Mouse (Mus musculus): ENCODE measurements around the gene Fam166a.

Fam166a gene

DNA sequence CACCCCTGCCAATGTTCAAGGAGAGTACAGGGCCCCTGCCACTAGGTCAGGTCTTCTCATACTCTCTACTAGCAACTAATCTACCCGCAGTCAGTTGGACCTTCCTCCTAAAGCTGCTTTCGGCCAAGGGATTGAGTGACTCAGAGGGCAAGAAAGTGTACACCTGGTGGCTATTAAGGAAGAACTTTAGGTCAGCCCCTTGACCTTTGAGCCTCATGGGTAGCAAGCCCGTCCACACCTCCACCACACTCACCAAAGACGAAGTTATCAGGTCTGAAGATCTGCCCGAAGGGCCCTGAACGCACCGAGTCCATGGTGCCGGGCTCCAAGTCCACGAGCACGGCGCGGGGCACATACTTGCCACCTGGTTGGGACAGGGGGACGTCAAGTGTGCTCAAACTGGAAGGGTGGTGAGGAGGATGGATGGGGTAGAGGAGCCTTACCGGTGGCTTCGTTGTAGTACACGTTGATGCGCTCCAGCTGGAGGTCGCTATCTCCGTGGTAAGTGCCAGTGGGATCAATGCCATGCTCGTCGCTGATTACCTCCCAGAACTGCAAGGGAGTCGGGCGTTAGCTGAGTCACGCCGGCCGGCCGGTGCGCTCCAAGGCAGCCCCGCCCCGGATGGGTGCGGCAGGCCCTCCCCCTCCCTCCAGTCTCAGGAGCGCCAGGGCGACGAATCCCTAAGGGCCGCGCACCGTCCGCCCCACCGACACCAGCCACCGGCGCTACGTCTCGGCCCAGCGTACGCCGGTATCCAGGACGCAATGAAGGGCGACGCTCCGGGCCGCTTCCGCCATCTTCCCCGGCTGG, 5.3 kb downstream of the Fam166a start:
- no peak for DNase-seq (ENCODE audit: low read depth)

DNA sequence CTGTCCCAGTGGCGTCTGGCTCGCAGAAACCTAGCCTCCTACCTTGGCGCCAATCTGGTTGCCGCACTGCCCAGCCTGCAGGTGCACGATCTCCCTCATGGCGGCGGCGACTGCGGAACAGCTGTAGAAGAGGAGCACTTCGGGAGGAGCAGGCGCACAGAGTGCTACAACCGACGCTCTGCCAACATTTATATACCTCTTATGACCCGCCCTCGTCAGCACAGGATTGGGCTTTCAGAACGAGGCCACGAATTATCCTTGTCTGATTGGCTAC, 5.9 kb downstream of the Fam166a start, which contains the start of gene Tubb4b:
Gene Tubb4b (minus strand): TSS at position 211 of the 274 bp plus-strand sequence.
- DNase-seq (ENCODE audit: low read depth) = no peak

DNA sequence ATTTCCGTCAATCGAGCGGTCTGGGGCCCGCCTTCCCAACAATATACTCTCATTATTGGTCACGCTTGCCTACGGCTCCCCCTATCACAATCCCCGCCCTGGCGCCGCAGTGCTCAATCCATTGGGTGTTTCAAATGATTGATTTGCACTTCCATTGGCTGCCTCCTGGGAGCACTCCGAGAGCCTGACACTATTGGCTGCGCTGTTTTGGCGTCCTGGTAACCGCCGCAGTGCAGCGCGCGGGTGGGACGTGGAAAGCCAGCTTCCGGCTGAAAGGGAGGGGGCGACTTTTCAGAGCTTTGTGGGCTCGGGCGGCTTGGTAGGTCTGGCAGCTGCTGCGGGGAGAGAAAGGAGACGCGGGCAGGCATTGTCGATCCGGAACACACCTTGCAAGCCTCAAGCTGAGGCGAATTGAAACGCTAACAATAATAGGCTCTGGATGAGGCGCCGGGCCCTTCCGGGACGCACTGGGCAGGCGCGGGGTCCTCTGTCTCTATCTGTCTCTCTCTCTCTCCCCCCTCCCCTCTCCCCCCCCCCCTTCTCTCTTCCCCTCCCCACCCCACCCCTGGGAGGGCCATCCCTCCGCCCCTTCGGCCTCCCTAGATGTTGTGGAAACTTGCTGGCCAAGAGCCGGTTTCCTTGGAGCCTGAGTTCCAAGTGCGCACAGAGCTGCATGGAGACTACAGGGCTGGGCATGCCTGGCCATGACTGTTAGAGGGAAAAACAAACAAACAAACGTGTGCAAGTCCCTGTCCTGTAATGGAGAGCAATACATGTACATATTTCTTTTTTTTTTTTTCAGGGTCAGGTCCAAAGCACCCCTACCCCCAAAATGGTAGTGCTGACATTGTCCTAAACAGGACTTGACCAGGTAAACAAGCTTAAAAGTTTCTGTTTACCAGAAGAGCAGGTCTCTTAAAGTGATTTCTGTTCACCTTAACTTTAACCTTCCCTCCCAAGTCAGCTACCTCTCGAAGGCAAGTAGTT, 6.5 kb downstream of the Fam166a start:
- peak; percentile 99 for DNase-seq (ENCODE audit: low read depth)

DNA sequence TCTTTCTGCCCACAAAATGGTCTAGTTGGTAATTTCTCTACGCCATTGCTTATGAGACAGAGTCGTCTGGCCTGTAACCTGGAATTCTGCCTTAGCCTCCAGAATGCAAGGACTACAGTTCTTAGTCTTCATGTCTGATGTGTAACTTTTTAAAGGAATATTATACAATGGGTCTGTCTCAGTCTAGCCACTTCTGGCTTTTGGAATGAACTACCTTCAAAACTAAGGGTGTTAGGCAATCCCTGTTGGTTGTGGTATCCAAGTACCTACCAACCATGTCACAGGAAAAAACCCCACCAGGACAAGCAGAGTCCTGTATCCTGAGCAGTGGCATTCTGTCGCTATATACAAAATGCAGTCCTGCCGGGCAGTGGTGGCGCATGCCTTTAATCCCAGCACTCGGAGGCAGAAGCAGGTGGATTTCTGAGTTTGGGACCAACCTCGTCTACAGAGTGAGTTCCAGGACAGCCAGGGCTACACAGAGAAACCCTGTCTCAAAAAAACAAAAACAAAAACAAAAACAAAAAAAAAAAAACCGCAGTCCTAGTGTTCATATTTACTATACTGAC, 7.3 kb downstream of the Fam166a start:
- peak; percentile 23 for DNase-seq (ENCODE audit: low read depth)

DNA sequence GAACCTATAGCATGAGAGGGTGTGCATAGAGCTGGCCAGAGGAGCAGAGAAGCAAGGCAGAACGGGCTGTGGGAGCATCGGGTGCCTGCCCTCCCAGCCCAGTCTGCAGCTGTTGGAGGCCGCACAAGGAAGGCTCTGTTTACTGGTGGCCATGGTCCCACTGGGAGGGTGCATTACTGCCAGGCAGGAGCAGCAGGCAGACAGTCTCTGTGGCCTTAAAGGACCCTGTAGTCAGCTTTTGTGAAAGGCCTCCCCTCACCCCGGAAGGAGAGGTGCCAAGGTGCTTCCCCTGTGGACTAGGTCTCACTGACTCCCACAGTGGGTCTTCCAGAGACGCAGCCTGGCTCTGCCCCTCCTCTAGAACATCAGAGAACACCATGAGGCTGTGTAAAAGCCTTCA, 8.3 kb downstream of the Fam166a start:
- no peak for DNase-seq (ENCODE audit: low read depth)

DNA sequence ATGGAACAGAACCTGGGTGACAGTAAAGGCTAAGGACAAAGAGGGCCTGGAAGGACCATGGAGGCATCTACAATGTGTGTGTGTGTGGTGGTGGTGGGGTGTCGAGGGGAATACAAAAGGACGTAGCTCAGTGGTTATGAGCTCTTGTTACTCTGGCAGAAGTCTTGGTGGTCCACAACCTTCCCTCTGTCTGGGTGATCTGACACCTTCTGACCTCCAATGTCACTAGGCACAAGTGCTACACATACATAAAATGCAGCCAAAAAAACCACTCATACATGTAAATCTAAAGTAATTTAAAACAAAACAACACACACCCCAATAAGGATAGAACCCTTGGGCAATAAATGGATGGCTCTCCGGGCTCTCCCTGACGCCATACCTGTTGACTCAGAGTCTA, 8.9 kb downstream of the Fam166a start:
- DNase-seq (ENCODE audit: low read depth) = no peak

DNA sequence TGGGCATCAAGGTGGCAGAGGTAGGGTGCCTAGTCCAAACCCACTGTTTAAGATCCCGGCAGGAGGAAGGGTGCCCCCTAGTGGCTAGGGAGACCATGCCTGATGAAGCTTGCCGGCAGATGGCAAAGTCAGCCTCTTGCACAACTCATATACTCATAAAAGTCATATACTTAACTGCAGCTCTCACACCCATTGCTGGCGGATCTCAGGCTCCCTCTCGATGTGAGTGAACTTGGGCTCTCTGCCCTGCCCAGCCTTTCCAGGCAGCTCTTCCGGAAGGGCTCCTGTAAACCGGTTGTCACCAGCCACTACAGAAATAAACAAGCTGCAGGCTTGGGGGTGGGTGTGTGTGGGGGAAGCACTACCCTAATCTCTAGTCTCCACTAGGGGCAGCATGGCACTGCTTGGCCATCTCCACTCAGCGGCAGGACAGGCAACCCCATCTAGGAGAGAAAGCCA, 9.9 kb downstream of the Fam166a start:
- peak; percentile 95 for DNase-seq (ENCODE audit: low read depth)

DNA sequence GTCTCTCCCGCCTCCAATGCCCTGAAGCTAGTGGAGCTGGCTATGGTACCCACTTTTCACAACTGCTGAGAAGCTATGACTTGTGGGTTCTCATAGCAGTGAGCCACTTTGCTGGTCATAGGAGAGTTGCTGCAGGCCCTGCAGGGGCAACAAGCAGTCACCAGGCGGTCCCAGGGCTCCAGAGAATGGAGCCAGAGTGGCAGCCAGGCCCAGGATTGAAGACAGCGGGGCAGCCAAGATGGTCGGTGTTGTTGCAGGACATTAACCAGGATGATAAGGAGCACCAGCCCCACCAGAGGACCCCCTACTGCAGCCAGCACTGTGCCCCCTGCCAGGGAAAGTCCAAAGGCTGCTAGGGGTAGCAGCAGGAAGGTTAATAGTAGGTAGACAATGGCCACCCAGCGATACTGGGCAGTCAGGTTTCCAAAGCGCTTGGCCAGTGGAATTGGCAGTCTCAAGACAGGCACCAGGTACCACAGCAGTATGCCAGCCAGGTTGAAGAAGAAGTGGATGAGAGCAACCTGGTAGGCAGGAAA, 10.5 kb downstream of the Fam166a start:
- no peak for DNase-seq (ENCODE audit: low read depth)

DNA sequence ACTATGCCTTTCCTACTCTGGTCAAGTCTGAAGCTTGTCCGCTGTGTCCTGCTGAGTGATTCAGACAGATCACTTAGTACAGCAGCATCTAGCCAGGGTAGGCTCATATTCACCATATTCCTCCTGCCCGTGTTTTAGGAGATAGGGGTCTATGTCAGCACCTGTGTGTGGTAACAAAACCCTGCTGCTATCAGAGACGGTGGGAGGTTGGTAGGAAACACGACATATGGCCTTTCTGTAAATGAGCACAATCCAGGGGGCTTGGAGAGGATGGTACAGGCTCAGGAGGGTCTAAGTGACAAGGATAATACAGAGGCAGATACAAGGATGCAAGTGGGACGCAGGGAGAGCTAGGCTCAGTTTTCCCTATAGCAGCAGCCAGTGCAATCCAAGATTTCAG, 11.0 kb downstream of the Fam166a start:
- no peak for DNase-seq (ENCODE audit: low read depth)

DNA sequence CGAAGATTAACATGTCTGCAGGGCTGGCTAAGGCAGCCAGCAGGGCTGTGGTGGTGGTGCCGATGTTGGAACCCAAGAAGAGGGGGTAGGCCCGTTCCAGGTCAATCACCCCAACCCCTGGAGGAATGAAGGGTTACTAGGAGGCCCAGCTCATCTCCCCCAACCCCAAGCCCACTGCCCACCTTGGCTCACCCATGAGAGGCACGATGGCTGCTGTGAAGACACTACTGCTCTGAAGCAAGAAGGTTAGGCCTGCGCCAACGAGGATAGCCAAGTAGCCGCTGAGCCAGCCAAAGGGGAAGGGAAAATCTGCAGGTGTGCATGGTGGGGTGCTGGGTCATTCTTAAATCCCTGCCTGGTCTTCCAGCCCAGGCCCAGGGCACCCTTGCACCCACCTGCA, 12.0 kb downstream of the Fam166a start:
- no peak for DNase-seq (ENCODE audit: low read depth)

DNA sequence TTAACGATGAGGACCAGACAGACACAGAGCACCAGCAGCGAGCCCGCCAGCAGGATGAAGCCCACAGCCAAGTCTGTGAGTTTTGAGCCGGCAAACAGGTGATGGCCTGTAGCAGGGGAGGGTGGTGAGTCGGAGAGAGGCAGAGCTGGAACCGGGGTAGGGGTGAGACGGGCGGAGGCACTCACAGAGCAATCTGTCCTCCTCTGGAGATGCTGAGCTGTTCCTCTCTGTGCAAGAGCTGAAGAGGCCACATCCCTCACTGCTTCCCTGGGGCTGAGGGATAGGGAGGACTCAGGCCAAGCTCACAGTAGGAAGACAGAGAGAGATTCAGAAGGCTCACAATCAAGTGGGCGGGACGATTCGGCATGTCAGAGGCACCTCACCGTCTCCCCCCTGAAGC, 12.5 kb downstream of the Fam166a start:
- no peak for DNase-seq (ENCODE audit: low read depth)

DNA sequence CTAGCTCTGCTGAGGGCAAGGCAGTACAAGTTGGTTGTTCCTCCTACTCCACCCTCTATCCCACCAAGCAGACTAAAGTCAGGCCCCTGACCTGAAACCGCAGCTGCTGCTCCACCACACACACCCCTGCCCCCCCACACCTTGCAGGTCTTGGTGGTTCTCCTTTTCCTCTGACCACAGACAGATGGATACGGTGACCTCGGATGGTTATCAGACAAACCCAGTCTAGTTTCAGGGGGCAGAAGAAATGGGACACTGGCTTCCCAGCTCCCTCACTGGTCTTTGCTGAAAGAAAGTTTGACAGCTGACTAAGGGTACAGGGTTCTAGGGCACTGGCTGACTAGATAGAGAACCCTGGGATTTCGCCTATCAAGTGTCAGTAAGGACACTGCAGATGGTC, 14.9 kb downstream of the Fam166a start:
- DNase-seq (ENCODE audit: low read depth) = no peak

DNA sequence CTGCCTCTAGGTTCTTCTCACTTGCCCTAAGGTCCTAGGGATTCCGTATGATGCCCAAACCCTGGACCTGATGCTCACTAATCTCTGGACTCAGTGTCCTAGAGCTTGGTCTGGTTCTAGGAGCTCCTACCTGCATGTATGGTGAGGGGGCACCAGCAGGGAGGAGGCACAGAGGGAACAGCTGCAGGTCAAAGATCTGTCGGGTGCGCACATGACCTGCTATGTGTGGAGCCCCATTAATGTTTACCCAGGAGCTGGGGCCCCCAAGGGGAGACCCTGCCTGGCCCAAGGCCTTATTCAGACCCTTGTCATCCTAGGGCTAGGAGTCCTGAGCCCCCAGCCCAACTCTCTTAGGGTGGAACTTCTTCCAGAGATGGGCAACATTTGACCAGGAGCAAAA, 15.5 kb downstream of the Fam166a start, which contains the start of gene Slc34a3:
Gene Slc34a3 (minus strand): TSS at position 315 of the 400 bp plus-strand sequence.
- no peak for DNase-seq (ENCODE audit: low read depth)

DNA sequence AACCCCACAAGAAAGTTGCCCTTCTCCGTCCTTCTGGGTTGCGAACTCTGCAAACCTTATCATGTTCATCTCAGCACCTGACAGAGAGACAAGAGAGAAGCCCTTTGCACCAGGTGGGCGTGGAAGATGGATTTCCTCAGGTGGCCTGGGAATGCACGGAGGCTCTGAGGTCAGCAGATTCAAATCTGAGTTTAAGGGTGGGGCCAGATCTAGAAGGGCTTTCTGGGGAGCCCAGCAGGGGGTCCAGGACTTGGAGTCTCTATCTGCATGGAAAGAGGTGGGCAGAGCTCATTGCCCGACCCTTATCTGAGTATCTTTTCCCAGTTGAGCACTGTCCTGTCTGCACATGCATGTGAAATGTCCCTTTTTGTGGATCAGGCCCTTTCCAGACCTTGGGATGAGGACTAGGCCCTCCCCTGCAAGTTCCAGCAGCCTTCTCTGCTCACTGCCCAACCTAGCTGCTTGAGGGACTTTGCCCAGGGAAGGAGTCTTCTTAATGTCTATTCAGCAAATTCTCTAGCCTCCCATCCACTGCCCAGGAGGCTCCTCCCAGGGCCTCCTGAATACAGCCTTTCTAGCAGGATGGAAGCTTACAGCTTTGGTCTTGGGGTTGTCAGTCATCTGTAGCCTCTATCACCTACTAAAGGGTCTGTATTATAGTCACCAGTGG, 16.1 kb downstream of the Fam166a start:
- DNase-seq (ENCODE audit: low read depth) = no peak

DNA sequence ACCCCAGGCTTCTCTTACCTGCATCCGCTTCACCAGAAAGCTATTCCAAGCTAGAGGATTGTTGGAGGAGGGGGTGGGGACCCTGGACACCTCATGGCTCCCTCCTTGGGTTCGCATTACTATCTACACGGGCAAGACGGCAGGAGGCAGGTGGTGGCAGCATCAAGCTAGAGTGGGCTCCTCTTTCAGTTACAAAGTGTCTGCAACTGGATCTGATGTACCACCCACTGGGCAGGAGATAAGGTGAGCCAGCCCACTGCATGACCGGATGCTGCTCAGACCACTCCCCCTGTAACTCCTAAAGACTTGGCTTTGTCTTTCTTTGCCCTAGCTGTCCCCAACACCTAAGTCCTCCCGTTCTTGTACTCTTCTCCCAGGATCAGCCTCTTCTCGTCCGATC, 18.1 kb downstream of the Fam166a start, which contains the start of gene Rnf224:
Gene Rnf224 (minus strand): TSS at position 174 of the 400 bp plus-strand sequence.
- DNase-seq (ENCODE audit: low read depth) = no peak

DNA sequence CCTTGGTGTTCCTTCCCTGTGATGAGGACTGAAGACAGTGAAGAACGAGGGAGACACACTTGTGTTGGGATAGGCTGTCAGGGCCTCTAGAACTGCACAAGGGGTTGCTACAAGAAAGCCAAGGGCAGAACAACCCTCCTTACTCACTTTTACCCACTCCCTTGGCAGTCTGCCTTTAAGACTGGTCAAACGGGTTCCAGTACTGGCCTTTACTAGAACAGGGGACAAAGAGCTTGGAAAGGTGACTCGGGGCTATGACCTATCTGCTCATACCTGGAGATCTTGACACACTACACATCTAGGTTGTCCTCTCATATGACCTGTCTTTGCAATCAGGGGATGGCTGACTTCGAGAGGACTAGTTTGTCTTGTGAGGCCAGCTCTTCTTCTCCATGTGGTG, 19.0 kb downstream of the Fam166a start:
- no peak for DNase-seq (ENCODE audit: low read depth)

DNA sequence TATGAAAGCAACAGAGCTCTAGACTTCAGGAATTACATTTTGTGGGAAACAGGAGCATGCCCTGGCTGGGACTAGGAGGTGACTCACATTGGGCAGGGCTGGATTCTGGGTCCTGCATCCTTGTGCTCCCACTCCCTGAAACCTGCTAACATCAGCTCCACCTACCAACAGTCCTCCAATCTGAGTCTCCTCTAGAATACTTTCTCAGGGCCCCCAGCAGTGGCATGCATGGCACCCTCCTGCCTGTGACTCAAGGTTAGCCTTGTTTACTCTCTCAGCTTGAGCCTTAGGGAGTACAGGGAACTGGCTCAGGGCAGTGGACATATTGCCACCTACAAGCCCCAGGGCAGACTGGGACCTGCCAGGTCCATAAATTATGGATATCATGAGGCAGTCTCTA, 19.6 kb downstream of the Fam166a start:
- DNase-seq (ENCODE audit: low read depth) = no peak

DNA sequence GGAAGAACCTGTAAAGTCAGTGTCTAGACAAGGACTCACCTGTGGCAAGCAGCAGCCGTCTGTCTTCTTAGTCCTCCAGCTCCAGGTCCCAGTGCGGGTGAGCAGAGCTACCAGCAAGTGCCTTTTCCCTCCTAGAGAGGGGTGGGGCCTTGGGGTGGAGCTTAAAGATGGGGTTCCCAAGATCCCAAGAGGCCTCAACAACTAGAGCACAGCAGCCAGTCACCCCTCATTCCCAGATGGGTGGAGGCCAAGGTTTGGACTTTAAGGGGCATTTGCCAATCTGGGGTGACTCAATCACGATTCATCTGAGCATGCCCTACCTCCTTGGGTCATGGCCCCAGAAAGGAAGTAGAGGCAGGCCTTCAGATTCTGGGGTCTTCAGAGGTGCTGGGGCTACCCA, 21.2 kb downstream of the Fam166a start:
- no peak for DNase-seq (ENCODE audit: low read depth)

DNA sequence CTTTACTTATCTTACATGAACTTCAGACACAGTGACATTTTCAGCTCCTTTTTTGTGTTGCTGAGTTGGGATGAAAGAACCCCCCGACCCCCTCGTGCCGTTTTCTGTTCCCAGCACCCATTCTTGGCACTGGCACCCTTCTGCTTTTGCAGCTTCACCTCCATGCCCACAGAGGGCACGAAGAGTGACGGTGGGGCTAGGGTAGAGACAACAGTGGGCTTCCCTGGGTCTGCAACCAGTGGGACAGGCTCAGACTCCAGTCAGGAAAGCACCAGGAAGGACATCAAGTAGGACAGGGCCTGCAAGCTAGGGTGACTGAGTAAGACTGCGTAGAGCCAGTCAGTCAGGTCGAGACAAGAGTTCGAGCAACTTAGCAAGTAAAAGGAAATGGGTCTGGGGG, 21.8 kb downstream of the Fam166a start:
- no peak for DNase-seq (ENCODE audit: low read depth)

DNA sequence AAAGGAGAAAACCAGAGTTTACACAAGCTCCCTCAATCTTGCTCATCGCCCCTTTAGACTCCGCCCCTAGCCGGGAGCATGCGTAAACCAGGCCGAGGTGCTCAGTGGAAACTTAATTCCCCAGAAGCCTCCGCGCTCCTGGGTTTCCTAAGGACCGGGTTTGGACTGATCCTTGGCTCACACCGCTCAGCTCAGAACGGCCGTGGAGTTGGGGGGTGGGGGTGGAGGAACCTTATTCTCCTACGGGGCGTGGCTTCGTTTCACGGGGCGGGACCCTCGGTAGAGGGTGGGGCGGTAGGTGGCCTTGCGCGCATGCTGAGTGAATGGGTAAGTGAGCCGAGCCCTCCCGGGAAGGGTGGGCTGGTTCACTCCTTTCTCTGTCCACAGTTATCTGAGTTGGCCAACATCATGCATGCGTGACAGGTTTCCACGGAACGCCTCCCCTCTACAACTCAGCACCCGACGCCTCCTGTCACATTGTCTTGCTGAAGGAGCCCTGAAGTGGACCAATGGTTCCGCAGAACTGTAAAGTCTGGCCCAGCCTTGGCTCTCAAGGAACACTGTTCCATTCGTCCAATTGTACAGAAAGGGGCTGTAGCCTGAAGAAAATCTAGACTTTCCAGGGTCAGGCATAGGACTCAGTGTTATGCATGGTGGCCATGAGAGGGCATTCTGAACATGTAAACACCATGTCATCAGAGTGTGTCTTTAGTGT, 22.3 kb downstream of the Fam166a start:
- DNase-seq (ENCODE audit: low read depth) = peak; percentile 81

DNA sequence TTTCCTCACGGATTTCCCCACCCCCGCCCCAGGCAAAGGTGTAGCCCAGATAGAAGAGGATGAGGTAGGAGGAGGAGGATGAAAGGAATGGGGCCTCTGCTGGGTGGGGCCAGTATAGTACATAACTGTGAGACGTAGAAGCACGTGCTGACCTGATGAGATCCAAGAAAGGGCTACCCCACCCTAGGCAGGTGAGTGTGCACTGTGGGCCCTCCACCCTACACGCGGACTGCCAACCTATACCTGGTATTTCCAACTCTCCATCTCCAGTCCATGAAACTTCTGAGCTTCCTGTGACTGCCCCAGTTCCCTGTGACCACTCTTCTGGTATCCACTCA, 22.9 kb downstream of the Fam166a start:
- peak; percentile 60 for DNase-seq (ENCODE audit: low read depth)
